Mouse (Mus musculus): ENCODE measurements around the gene Sigirr. TPM values are rescaled to one million over a fixed set of nuclear protein-coding genes. Genes with fewer than 3 reads are reported as not detected.

Sigirr gene
- polyA plus RNA-seq, 1 experiment, result 19.8 TPM

GRCm38 (mm10) chr7:141094487-141095205 is 5.7 kb downstream of the Sigirr start:
- 53% methylated on average over 15 of the region's 15 CpGs for WGBS
- Histone ChIP-seq H3K4me3 (replicated peaks; ENCODE audit: control insufficient read depth, low read depth, low read length) (no peak overlapping the region), H3K4me1 (ENCODE audit: control insufficient read depth, insufficient read depth, low read length) (peaks cover 15% of the 10 kb centered on the region), H3K27ac (ENCODE audit: control insufficient read depth, insufficient read depth, low read depth, low read length, poor library complexity) (no peak overlapping the region)
- TF ChIP-seq CTCF (IDR thresholded peaks at IDR 0.05; ENCODE audit: control insufficient read depth, insufficient read depth, low read length), result no peak
- no peak for TF ChIP-seq POLR2A (IDR thresholded peaks at IDR 0.05; ENCODE audit: borderline replicate concordance, control insufficient read depth, low read depth, low read length)

GRCm38 (mm10) chr7:141093950-141094349 is 6.4 kb downstream of the Sigirr start:
- Histone ChIP-seq H3K4me3 (replicated peaks; ENCODE audit: control insufficient read depth, low read depth, low read length) (no peak overlapping the region), H3K27ac (ENCODE audit: control insufficient read depth, insufficient read depth, low read depth, low read length, poor library complexity) (no peak overlapping the region), H3K4me1 (ENCODE audit: control insufficient read depth, insufficient read depth, low read length) (peaks cover 15% of the 10 kb centered on the region)
- no peak for TF ChIP-seq CTCF (IDR thresholded peaks at IDR 0.05; ENCODE audit: control insufficient read depth, insufficient read depth, low read length)
- WGBS, result 84% methylated on average over 6 of the region's 6 CpGs

GRCm38 (mm10) chr7:141092051-141092735 is 8.2 kb downstream of the Sigirr start:
- H3K27ac ChIP-seq (ENCODE audit: control insufficient read depth, insufficient read depth, low read depth, low read length, poor library complexity), result peak overlapping the region; percentile 13; the same call in 1 of the 2 replicates
- 32% methylated on average over 37 of the region's 37 CpGs for WGBS
- peaks cover 17% of the 10 kb centered on the region for H3K4me1 ChIP-seq (ENCODE audit: control insufficient read depth, insufficient read depth, low read length)
- TF ChIP-seq CTCF (IDR thresholded peaks at IDR 0.05; ENCODE audit: control insufficient read depth, insufficient read depth, low read length) (peak; percentile 87), POLR2A (IDR thresholded peaks at IDR 0.05; ENCODE audit: borderline replicate concordance, control insufficient read depth, low read depth, low read length) (no peak)
- no peak overlapping the region for H3K4me3 ChIP-seq (replicated peaks; ENCODE audit: control insufficient read depth, low read depth, low read length)

GRCm38 (mm10) chr7:141090228-141090627 is 10.1 kb downstream of the Sigirr start:
- Histone ChIP-seq H3K4me1 (ENCODE audit: control insufficient read depth, insufficient read depth, low read length) (peaks cover 9% of the 10 kb centered on the region), H3K4me3 (replicated peaks; ENCODE audit: control insufficient read depth, low read depth, low read length) (no peak overlapping the region), H3K27ac (ENCODE audit: control insufficient read depth, insufficient read depth, low read depth, low read length, poor library complexity) (no peak overlapping the region)
- TF ChIP-seq CTCF (IDR thresholded peaks at IDR 0.05; ENCODE audit: control insufficient read depth, insufficient read depth, low read length), result no peak
- TF ChIP-seq POLR2A (IDR thresholded peaks at IDR 0.05; ENCODE audit: borderline replicate concordance, control insufficient read depth, low read depth, low read length), result no peak
- WGBS, result 72% methylated on average over 8 of the region's 8 CpGs

- peaks cover 5% of the 10 kb centered on the region for H3K4me1 ChIP-seq (ENCODE audit: control insufficient read depth, insufficient read depth, low read length)
- peak overlapping the region; percentile 62 for H3K4me3 ChIP-seq (replicated peaks; ENCODE audit: control insufficient read depth, low read depth, low read length)
- 0 out of 2 replicates have a peak overlapping the region, but pooled peaks have one; percentile 30 for H3K27ac ChIP-seq (ENCODE audit: control insufficient read depth, insufficient read depth, low read depth, low read length, poor library complexity)
- no peak for TF ChIP-seq POLR2A (IDR thresholded peaks at IDR 0.05; ENCODE audit: borderline replicate concordance, control insufficient read depth, low read depth, low read length)
- TF ChIP-seq CTCF (IDR thresholded peaks at IDR 0.05; ENCODE audit: control insufficient read depth, insufficient read depth, low read length), result no peak
- 7% methylated on average over 18 of the region's 18 CpGs for WGBS
Measured at GRCm38 (mm10) chr7:141088473-141088872, 11.9 kb downstream of the Sigirr start.

- TF ChIP-seq POLR2A (IDR thresholded peaks at IDR 0.05; ENCODE audit: borderline replicate concordance, control insufficient read depth, low read depth, low read length), result no peak
- no peak for TF ChIP-seq CTCF (IDR thresholded peaks at IDR 0.05; ENCODE audit: control insufficient read depth, insufficient read depth, low read length)
- H3K4me3 ChIP-seq (replicated peaks; ENCODE audit: control insufficient read depth, low read depth, low read length), result peak overlapping the region; percentile 62
- 14% methylated on average over 8 of the region's 8 CpGs for WGBS
- H3K4me1 ChIP-seq (ENCODE audit: control insufficient read depth, insufficient read depth, low read length), result peaks cover 5% of the 10 kb centered on the region
- peak overlapping the region; percentile 30; the same call in 1 of the 2 replicates for H3K27ac ChIP-seq (ENCODE audit: control insufficient read depth, insufficient read depth, low read depth, low read length, poor library complexity)
Measured at GRCm38 (mm10) chr7:141087894-141088293, 12.5 kb downstream of the Sigirr start.

GRCm38 (mm10) chr7:141079481-141080449 is 20.6 kb downstream of the Sigirr start:
- TF ChIP-seq POLR2A (IDR thresholded peaks at IDR 0.05; ENCODE audit: borderline replicate concordance, control insufficient read depth, low read depth, low read length) (no peak), CTCF (IDR thresholded peaks at IDR 0.05; ENCODE audit: control insufficient read depth, insufficient read depth, low read length) (no peak)
- Histone ChIP-seq H3K4me3 (replicated peaks; ENCODE audit: control insufficient read depth, low read depth, low read length) (no peak overlapping the region), H3K4me1 (ENCODE audit: control insufficient read depth, insufficient read depth, low read length) (no peaks in the 10 kb centered on the region), H3K27ac (ENCODE audit: control insufficient read depth, insufficient read depth, low read depth, low read length, poor library complexity) (no peak overlapping the region)
- WGBS, result 82% methylated on average over 34 of the region's 34 CpGs

- WGBS, result 71% methylated on average over 4 of the region's 4 CpGs
- Histone ChIP-seq H3K4me3 (replicated peaks; ENCODE audit: control insufficient read depth, low read depth, low read length) (no peak overlapping the region), H3K4me1 (ENCODE audit: control insufficient read depth, insufficient read depth, low read length) (no peaks in the 10 kb centered on the region), H3K27ac (ENCODE audit: control insufficient read depth, insufficient read depth, low read depth, low read length, poor library complexity) (no peak overlapping the region)
- TF ChIP-seq CTCF (IDR thresholded peaks at IDR 0.05; ENCODE audit: control insufficient read depth, insufficient read depth, low read length) (no peak), POLR2A (IDR thresholded peaks at IDR 0.05; ENCODE audit: borderline replicate concordance, control insufficient read depth, low read depth, low read length) (no peak)
Measured at GRCm38 (mm10) chr7:141078876-141079275, 21.5 kb downstream of the Sigirr start.
